Mouse (Mus musculus): ENCODE data around the gene Gm13285.

DNA sequence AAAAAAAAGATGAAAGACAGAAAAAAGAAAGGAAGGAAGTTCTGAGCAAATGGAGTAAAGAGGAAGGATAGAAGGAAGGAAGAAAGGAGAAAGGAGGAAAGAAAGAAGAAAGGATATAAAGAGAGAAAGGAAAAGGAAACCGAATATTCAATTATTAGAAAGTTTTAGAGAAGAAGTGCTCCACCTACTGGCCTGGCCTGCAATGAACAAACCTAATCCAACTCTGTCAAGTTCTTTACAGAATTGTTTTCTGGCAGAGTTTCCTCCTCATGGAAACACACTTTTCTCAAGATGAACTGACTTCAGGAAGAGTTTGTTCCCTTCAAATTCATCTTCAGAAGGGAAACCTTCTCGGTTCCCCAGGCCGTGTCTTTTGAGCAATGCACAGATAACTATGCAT lies 39.4 kb downstream of the Gm13285 start:
- TF ChIP-seq POLR2A (IDR thresholded peaks at IDR 0.05; ENCODE audit: borderline replicate concordance, control insufficient read depth, low read depth, low read length) (no peak), CTCF (IDR thresholded peaks at IDR 0.05; ENCODE audit: control insufficient read depth, insufficient read depth, low read length) (no peak)
